Mouse (Mus musculus) embryo, embryonic 11.5 days (tissue): ENCODE data around the gene Tmem14c.
"Not testable (repeated sequence)": the region's sequence is repeated elsewhere in the genome, so short reads cannot be mapped to it uniquely, and the experiment has no call there.

Experiments used
- DNase-seq: peaks from one replicate; pipeline ENCODE4 v3.0.0-alpha.2; 2012; ENCODE audit warnings: low read depth, low spot score

Tmem14c gene

DNA sequence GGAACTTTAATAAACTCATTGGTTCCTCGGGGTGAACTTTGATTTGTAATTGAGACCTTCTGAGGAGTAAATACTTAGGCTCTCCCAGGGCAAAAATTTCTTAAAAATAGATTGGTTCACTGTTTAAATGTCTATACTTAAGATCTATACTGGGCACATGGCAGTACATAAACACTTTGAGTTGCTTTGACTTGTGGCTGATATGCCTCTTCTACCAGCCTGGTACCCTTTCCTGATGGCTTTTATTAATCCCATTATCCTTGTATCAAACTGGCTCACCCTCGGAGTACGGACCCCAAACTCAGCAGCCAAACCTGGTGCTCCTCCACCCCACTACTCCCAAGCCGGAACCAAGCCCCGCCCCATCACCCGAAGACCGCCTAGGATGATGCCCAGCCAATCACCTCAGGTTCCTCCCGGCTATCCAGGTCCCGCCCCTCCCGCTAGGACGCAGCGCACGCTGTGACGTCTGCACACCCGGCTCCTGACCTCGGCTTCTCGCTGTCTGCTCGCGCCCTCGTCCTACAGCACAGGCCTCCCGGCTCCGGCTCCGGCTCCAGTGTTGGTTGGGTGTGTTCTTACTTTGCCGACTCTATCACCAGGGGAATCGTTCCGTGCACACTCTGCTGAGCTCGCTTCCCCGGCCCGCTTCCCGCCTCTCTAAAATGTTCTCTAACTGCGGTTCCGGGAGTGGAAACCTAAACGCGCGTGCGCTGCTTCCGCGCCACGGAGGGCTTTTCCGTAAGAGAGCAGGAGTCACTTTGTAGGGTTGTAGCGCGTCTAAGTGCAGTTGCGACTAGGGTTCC is at the start of gene Tmem14c:
Gene Tmem14c (plus strand): TSS at position 464 of the 806 bp plus-strand sequence.
- DNase-seq = peak; percentile 86

GRCm38 (mm10) chr13:40967609-40968008 is 48.5 kb upstream of the Tmem14c start:
- no peak for DNase-seq

DNA sequence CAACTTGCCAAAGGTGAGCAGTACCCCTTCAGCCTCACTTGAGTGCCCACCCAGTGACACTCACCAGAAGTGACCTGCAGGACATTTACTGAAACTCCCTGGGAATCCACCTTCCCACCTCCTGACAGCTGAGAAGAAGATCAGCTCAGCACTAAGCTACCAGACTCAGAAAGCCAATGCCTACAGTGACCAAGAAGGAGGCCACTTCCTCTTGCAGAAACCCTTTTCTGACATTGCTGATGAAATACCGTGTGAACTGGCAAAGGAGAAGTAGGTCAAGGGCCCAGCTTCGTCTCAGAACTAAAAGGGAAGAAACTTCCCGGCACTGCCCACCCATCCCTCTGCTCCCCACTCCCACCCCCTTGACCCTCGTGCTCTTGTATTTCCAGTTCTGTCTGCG is 47.5 kb upstream of the Tmem14c start:
- no peak for DNase-seq

DNA sequence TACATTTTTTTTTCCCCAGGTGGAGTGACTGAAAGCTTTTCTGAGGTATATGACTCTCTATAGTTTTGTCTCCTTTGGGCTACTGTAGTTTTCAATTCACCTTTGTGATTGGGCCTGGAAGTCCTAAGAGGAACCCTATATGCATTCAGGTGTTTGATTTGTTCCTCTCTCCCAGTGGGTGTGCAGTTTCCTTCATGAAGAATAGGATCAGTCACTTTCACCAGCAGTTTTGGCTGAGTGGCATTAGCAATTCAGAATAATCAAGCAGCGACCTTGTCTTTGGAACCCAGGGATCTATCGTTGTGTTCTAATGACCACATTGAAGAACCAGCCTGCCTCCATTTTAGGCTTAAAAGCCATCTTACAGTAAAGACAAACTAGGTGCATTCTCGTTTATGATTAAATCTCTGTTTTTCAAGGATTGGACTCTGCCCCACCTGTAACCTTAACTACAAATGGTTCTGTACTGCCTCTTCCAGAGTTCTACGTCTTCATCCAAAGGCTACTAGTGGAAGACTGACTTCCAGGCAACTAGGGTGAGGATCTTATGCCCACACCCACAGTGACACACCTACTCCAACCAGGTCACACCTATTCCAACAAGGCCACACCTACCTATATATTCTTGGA is 46.2 kb upstream of the Tmem14c start:
- no peak for DNase-seq

- DNase-seq = no peak
These were observed 44.8 kb upstream of the Tmem14c start for GRCm38 (mm10) chr13:40971261-40971660.

DNA sequence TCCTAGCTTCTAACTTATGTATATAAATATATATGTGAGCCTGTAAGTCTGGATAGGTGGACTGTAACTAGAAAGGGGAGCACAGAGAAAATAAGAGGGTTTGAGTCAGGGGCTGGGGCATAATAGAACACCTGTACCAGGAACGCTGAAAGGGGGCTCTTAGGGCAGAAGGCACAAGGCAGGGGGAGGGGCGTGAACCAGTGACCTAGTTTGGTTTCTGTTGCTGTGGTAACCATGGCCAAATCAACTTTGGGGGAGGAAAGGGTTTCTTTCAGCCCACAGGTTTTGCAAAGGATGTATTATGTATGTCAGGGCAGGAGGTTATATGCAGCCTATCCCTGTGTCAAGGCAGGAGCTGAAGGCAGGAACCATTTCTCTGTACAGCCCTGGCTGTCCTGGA is 44.3 kb upstream of the Tmem14c start:
- no peak for DNase-seq

GRCm38 (mm10) chr13:40972976-40973375 is 43.1 kb upstream of the Tmem14c start:
- DNase-seq = no peak

DNA sequence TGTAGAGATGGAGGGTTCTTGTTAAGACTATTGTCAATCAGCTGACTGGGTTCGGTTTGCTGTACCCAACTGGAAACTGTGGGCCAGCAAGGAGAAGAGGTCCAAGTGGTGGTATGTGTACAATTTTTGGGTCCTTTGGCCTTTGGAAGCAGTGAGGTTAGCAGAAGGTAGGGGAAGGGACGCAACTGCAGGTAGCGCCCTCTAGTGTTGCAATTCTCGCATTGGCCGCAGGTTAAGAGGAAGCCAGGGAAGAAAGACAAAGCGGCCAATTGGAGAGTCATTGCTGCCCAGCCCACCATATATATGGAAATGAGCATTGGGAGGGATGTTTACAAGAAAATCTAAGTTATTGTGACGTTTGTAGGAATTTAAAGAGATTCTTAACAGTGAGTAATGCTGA is 38.5 kb upstream of the Tmem14c start:
- DNase-seq = peak; percentile 36

DNA sequence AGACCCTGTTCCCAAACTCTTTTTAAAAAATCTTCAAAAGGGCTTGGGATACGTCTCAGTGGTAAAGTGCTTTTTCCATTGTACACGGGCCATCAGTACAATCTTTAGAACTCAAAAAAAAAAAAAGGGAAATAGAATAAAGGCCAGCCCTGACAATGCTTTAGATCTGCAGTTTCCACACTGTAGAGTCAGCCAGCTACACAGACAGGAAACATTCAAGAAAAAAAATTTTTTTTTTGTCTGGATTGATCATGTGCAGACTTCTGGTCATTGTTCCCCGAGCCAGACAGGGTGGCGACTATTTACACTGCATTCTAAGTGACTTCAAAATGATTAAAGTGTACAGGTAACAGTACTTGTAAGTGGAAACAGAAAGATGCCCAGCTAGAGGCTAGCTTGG is 37.4 kb upstream of the Tmem14c start:
- DNase-seq = no peak

DNA sequence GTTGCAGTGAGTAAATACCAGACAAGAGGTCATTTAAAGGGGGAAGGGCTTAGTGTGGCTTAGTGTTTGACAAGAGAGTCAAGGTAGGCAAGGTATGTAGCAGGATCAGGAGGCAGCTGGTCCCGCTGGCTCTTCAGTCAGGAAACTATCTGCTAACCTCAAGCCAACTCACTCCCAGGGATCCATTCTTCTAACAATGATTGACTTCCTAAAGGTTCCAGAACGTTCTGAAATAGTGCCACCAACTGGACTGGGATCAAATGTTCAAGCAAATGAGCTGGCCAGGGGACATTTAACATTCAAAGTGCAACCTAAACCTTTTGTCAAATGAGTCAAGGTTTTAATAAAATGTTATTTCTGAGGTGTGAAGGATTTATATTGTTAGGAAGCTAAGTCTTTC is 36.8 kb upstream of the Tmem14c start:
- no peak for DNase-seq

DNA sequence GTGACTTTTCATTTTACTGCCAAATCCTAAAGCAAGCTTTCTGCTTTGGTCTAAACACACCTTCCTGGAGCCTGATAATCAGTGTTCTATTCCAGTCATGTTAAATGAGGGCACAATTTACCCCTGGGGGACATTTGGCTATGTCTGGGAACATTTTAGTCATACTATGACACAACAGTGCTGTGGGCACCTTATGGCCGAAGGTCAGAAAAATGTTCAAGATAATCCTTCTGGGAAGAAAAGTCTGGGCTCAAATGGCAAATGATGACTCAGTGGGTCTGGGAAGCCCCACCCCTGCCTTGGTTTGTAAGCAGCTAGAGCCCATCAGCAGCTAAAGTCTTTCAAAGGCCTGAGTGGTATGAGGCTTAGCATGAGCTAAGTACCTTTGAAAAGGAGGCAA is 33.3 kb upstream of the Tmem14c start:
- no peak for DNase-seq

DNA sequence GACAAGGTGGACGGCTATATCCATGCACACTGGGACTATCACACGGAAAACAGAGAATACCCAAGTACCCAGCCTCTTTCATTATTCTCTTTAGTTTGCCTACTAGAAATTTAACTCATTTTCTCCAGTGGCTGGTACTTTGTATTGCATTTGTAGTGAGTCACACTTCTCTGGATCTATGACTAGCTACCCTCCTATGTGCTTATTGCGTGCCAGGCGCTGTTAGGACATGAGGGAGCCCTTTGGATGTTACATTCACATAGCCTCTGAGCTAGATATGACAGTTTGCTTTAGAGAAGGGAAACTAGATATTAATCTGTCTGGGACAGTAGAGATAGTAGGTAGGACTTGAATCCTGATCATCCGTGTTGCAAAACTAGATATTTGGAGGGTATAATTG is 30.0 kb upstream of the Tmem14c start:
- no peak for DNase-seq

DNA sequence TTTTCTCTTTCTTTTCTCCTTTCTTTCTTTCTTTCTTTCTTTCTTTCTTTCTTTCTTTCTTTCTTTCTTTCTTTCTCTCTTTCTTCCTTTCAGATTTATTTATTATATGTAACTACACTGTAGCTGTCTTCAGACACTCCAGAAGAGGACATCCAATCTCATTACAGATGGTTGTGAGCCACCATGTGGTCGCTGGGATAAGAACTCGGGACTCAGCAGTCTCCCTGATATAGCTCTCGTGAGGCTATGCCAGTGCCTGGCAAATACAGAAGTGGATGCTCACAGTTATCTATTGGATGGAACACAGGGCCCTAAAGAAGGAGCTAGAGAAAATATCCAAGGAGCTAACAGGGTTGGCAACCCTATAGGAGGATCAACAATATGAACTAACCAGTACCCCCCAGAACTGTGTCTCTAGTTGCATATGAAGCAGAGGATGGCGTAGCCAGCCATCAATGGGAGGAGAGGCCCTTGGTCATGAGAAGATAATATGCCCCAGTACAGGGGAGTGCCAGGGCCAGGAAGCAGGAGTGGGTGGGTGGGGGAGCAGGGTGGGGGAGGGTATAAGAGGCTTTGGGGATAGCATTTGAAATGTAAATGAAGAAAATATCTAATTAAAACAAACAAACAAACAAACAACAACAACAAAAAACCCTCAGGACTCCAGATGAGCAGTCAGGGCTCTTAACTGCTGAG is 28.3 kb upstream of the Tmem14c start:
- DNase-seq = not testable (repeated sequence)

- no peak for DNase-seq
These were observed 27.7 kb upstream of the Tmem14c start for GRCm38 (mm10) chr13:40988418-40988817.

DNA sequence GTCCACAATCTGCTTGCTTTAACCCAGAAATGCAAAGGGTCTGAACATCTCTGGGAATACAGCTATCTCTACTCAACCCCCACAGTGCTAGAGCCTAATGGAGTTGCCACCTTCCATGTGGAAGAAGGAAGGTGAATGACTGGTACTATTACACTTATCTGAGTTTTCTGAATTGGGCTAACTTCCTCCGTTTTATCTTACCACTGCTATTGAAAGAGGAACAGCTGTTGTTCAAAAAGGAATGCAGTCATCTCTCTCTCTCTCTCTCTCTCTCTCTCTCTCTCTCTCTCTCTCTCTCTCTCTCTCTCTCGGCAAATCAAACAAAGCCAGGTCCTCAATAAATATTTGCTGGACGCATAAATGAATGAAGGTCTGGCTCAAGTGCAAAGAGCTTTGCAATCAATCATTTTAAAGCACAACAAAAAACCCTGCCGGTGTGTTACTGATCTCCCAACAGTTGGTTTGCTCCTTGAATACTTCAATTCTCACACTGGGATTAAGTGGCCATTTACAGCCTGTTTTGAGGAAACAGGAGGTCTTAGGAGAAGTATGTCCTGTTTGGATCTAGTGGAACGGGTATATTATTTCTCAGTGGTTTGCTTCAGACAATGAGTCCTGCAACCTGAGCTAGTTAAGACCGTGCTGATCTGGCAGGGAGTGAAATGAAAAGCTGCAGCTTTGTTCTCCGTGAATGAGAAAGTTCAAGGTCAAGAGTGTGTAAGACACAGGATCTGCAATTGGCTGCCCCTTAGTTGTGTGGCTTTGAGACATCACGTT is 21.4 kb upstream of the Tmem14c start:
- no peak for DNase-seq

DNA sequence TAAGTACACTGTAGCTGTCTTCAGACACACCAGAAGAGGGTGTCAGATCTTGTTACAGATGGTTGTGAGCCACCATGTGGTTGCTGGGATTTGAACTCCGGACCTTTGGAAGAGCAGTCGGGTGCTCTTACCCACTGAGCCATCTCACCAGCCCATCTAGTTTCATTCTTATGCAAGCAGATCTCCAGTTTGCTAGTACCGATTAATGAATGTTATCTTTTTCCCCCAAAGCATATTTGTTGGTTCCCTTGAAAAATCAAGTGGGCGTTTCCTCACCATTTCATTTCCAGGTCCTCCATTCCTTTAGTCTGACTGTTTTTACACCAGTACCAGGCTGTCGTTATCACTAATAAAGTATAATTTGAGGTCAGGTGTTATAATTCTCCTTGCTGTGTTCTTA is 17.6 kb upstream of the Tmem14c start:
- not testable (repeated sequence) for DNase-seq

DNA sequence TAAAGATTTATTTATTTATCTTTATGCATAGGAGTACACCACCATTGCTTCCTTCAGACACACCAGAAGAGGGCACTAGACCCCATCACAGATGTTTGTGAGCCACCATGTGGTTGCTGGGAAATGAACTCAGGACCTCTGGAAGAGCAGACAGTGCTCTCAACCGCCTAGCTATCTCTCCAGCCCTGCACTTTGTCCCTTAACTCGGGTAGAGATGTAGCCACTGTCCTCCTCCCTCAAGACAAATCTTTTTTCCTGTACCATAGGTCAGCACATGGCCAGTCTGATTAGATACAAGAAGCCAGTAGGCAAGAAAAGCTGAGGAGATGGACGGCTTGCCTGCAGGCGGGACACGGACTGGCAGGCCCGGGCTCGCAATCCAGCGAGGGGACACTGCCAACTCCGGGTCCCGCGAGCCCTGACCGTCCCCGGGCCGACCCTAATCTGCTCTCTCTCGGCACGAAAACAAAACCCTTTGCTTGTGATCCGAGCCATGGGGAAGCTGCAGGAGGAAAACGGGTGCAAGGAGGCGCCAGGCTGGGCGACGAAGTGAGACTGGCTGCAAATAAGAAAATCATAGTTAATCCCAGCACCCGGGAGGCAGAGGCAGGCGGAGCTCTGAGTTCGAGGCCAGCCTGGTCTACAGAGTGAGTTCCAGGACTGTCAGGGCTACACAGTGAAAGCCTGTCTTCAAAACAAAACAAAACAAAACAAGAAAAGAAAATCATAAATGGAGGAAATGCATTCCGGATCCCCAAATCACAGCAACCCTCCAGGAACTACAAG is 15.8 kb upstream of the Tmem14c start:
- no peak for DNase-seq

- peak; percentile 88 for DNase-seq
These were observed 15.0 kb upstream of the Tmem14c start, which contains the start of gene Pak1ip1 for GRCm38 (mm10) chr13:41000926-41001639. TSS of gene Pak1ip1 (plus strand) at chr13:41001023.

GRCm38 (mm10) chr13:41002001-41002400 is 14.1 kb upstream of the Tmem14c start:
- no peak for DNase-seq

- no peak for DNase-seq
These were observed 9.8 kb upstream of the Tmem14c start for GRCm38 (mm10) chr13:41006244-41006643.
